Mouse (Mus musculus): ENCODE data around the gene Rragc. TPM values are rescaled to one million over a fixed set of nuclear protein-coding genes. Genes with fewer than 3 reads are reported as not detected.

Gene Rragc
- polyA plus RNA-seq, 1 experiment from 2014 or later, result 57.4 TPM

- Histone ChIP-seq H3K9ac (no peak overlapping the region), H3K27ac (no peak overlapping the region), H3K4me1 (replicated peaks) (peaks cover 15% of the 10 kb centered on the region), H3K4me3 (replicated peaks) (0 out of 2 replicates have a peak overlapping the region, but pooled peaks have one; percentile 12), H3K4me2 (replicated peaks) (peak overlapping the region; percentile 54), H3K9me3 (no peaks in the 10 kb centered on the region), H3K27me3 (replicated peaks) (peaks cover 3% of the 10 kb centered on the region; the same call in 1 of the 2 replicates), H3K36me3 (no peaks in the 10 kb centered on the region)
- peak; percentile 41 for ATAC-seq
- WGBS, result 63% methylated on average over 4 of the region's 4 CpGs
Observed at GRCm38 (mm10) chr4:123957492-123957808, 40.2 kb downstream of the Rragc start.

- Histone ChIP-seq H3K9me3 (no peaks in the 10 kb centered on the region), H3K36me3 (no peaks in the 10 kb centered on the region), H3K4me1 (replicated peaks) (peaks cover 15% of the 10 kb centered on the region), H3K4me2 (replicated peaks) (no peak overlapping the region), H3K27me3 (replicated peaks) (peaks cover 3% of the 10 kb centered on the region; the same call in 1 of the 2 replicates), H3K4me3 (replicated peaks) (no peak overlapping the region), H3K9ac (no peak overlapping the region), H3K27ac (no peak overlapping the region)
- ATAC-seq, result no peak
- WGBS, result 57% methylated on average over 4 of the region's 4 CpGs
Observed at GRCm38 (mm10) chr4:123957891-123958290, 40.6 kb downstream of the Rragc start.

GRCm38 (mm10) chr4:123960955-123961354 lies 43.7 kb downstream of the Rragc start:
- Histone ChIP-seq H3K4me1 (replicated peaks) (peaks cover 15% of the 10 kb centered on the region), H3K27me3 (replicated peaks) (peaks cover 5% of the 10 kb centered on the region; the same call in 1 of the 2 replicates), H3K36me3 (no peaks in the 10 kb centered on the region), H3K27ac (no peak overlapping the region), H3K4me2 (replicated peaks) (no peak overlapping the region), H3K9me3 (no peaks in the 10 kb centered on the region), H3K9ac (no peak overlapping the region), H3K4me3 (replicated peaks) (no peak overlapping the region)
- 30% methylated on average over 4 of the region's 4 CpGs for WGBS
- ATAC-seq, result no peak; the same call in 1 of the 2 replicates

GRCm38 (mm10) chr4:123962721-123963120 lies 45.5 kb downstream of the Rragc start:
- no peak for ATAC-seq

GRCm38 (mm10) chr4:123968663-123969321 lies 51.5 kb downstream of the Rragc start:
- no peak for ATAC-seq
- Histone ChIP-seq H3K9me3 (no peaks in the 10 kb centered on the region), H3K4me3 (replicated peaks) (no peak overlapping the region), H3K27ac (no peak overlapping the region), H3K4me2 (replicated peaks) (no peak overlapping the region), H3K9ac (no peak overlapping the region), H3K4me1 (replicated peaks) (no peaks in the 10 kb centered on the region), H3K36me3 (no peaks in the 10 kb centered on the region), H3K27me3 (replicated peaks) (peaks cover 19% of the 10 kb centered on the region)
- 75% methylated on average over 8 of the region's 8 CpGs for WGBS

More at GRCm38 (mm10) chr4:123962721-123963120, 45.5 kb downstream of the Rragc start:
- WGBS, result 66% methylated on average over 9 of the region's 9 CpGs
- no peak overlapping the region for H3K9ac ChIP-seq
- no peak overlapping the region for H3K4me3 ChIP-seq (replicated peaks)
- H3K27me3 ChIP-seq (replicated peaks), result peaks cover 2% of the 10 kb centered on the region; the same call in 1 of the 2 replicates
- H3K36me3 ChIP-seq, result no peaks in the 10 kb centered on the region
- H3K4me2 ChIP-seq (replicated peaks), result no peak overlapping the region
- no peaks in the 10 kb centered on the region for H3K9me3 ChIP-seq
- peaks cover 3% of the 10 kb centered on the region; the same call in 1 of the 2 replicates for H3K4me1 ChIP-seq (replicated peaks)
- H3K27ac ChIP-seq, result no peak overlapping the region

- Histone ChIP-seq H3K9ac (no peak overlapping the region), H3K9me3 (no peaks in the 10 kb centered on the region), H3K36me3 (no peaks in the 10 kb centered on the region), H3K4me3 (replicated peaks) (no peak overlapping the region), H3K27ac (no peak overlapping the region), H3K27me3 (replicated peaks) (peaks cover 19% of the 10 kb centered on the region), H3K4me2 (replicated peaks) (no peak overlapping the region), H3K4me1 (replicated peaks) (no peaks in the 10 kb centered on the region)
- ATAC-seq, result no peak
- WGBS, result 64% methylated on average over 7 of the region's 7 CpGs
Observed at GRCm38 (mm10) chr4:123969458-123969857, 52.2 kb downstream of the Rragc start.

- no peak overlapping the region for H3K4me3 ChIP-seq (replicated peaks)
- H3K9ac ChIP-seq, result no peak overlapping the region
- H3K36me3 ChIP-seq, result no peaks in the 10 kb centered on the region
- H3K27me3 ChIP-seq (replicated peaks), result peaks cover 17% of the 10 kb centered on the region
- H3K27ac ChIP-seq, result no peak overlapping the region
- H3K9me3 ChIP-seq, result no peaks in the 10 kb centered on the region
- 75% methylated on average over 4 of the region's 4 CpGs for WGBS
- H3K4me2 ChIP-seq (replicated peaks), result no peak overlapping the region
- no peaks in the 10 kb centered on the region for H3K4me1 ChIP-seq (replicated peaks)
- no peak for ATAC-seq
Observed at GRCm38 (mm10) chr4:123971059-123971458, 53.8 kb downstream of the Rragc start.

- Histone ChIP-seq H3K4me2 (replicated peaks) (peak overlapping the region; percentile 54), H3K27me3 (replicated peaks) (peaks cover 17% of the 10 kb centered on the region; the same call in 1 of the 2 replicates), H3K27ac (no peak overlapping the region), H3K4me1 (replicated peaks) (no peaks in the 10 kb centered on the region), H3K4me3 (replicated peaks) (no peak overlapping the region; the same call in 1 of the 2 replicates), H3K9ac (no peak overlapping the region), H3K9me3 (no peaks in the 10 kb centered on the region), H3K36me3 (no peaks in the 10 kb centered on the region)
- no peak for ATAC-seq
- WGBS, result 13% methylated on average over 29 of the region's 29 CpGs
Observed at GRCm38 (mm10) chr4:123972423-123973049, 55.3 kb downstream of the Rragc start.

GRCm38 (mm10) chr4:123982105-123982504 lies 64.9 kb downstream of the Rragc start:
- Histone ChIP-seq H3K27me3 (replicated peaks) (no peaks in the 10 kb centered on the region), H3K27ac (no peak overlapping the region), H3K36me3 (no peaks in the 10 kb centered on the region), H3K4me1 (replicated peaks) (no peaks in the 10 kb centered on the region), H3K4me2 (replicated peaks) (no peak overlapping the region), H3K9me3 (no peaks in the 10 kb centered on the region), H3K4me3 (replicated peaks) (no peak overlapping the region), H3K9ac (no peak overlapping the region)
- 66% methylated on average over 5 of the region's 5 CpGs for WGBS
- no peak for ATAC-seq

Other genes starting within 250 kb of the Rragc start
- gene Macf1, start 233.1 kb upstream of the Rragc start, polyA plus RNA-seq (2015; fragmentation: Nextera tagmentation; extraction: Ambion mirVana), result 28.0 and 28.9 TPM in 2 replicates
- gene Ndufs5, start 199.2 kb upstream of the Rragc start, polyA plus RNA-seq (2015; fragmentation: Nextera tagmentation; extraction: Ambion mirVana), result 304 and 312 TPM in 2 replicates
- 40.6 and 45.4 TPM in 2 replicates for gene Akirin1, start 167.1 kb upstream of the Rragc start, polyA plus RNA-seq (2015; fragmentation: Nextera tagmentation; extraction: Ambion mirVana)
- gene Rhbdl2, start 129.6 kb upstream of the Rragc start, polyA plus RNA-seq (2015; fragmentation: Nextera tagmentation; extraction: Ambion mirVana), result 2.9 TPM in 2 replicates
- not detected in 2 replicates for gene 4933427I04Rik, start 57.8 kb upstream of the Rragc start, polyA plus RNA-seq (2015; fragmentation: Nextera tagmentation; extraction: Ambion mirVana)
- gene Mycbp, start 12.6 kb upstream of the Rragc start, polyA plus RNA-seq (2015; fragmentation: Nextera tagmentation; extraction: Ambion mirVana), result 101 and 110 TPM in 2 replicates
- not detected in 2 replicates for gene 4930535I16Rik, start 576 bp downstream of the Rragc start, polyA plus RNA-seq (2015; fragmentation: Nextera tagmentation; extraction: Ambion mirVana)

All from intestine, embryonic 15.5 days (tissue).